Mouse (Mus musculus) lung, postnatal 0 days (tissue): Measurements from ENCODE around the gene Adgrg3. TPM values are rescaled to one million over a fixed set of nuclear protein-coding genes. Genes with fewer than 3 reads are reported as not detected.

Experiments
- ATAC-seq: fragments of 200-750 bp; cut with Nextera tagmentation; 2 replicates; pipeline ENCODE4 v1.8.0; 2017; ENCODE audit warnings: moderate library complexity
- DNase-seq: peaks from one replicate; pipeline ENCODE4 v3.0.0-alpha.2; 2016; ENCODE audit warnings: low spot score
- H3K27ac ChIP-seq: fragments of 300-500 bp; sonication (generic); 2 replicates; pipeline ENCODE4 v1.5.1; 2014; ENCODE audit warnings: antibody characterized with exemption, mild to moderate bottlenecking, low read length, mixed read lengths
- H3K27me3 ChIP-seq: fragments of 300-500 bp; sonication (generic); replicated peaks from 2 replicates; pipeline ENCODE4 v1.6.1; 2014; ENCODE audit warnings: low read length, mixed read lengths; ENCODE audit not compliant: insufficient read depth
- H3K36me3 ChIP-seq: fragments of 300-500 bp; sonication (generic); 2 replicates; pipeline ENCODE4 v1.6.1; 2014; ENCODE audit warnings: low read length, mixed read lengths; ENCODE audit not compliant: insufficient read depth
- H3K4me1 ChIP-seq: fragments of 300-500 bp; sonication (generic); 2 replicates; pipeline ENCODE4 v1.6.1; 2014; ENCODE audit warnings: antibody characterized with exemption, low read depth, low read length, mixed read lengths; ENCODE audit not compliant: insufficient read depth
- H3K4me2 ChIP-seq: fragments of 300-500 bp; sonication (generic); replicated peaks from 2 replicates; pipeline ENCODE4 v1.6.1; 2014; ENCODE audit warnings: low read depth, mild to moderate bottlenecking, low read length, moderate library complexity, mixed read lengths
- H3K4me3 ChIP-seq: fragments of 300-500 bp; sonication (generic); 2 replicates; pipeline ENCODE4 v1.5.1; 2014; ENCODE audit warnings: low read depth, low read length
- H3K9ac ChIP-seq: fragments of 300-500 bp; sonication (generic); replicated peaks from 2 replicates; pipeline ENCODE4 v1.6.1; 2014; ENCODE audit warnings: low read depth, mild to moderate bottlenecking
- H3K9me3 ChIP-seq: fragments of 300-500 bp; sonication (generic); 2 replicates; pipeline ENCODE4 v1.6.1; 2016; ENCODE audit warnings: low read length, mixed read lengths
- CTCF ChIP-seq: IDR thresholded peaks from 2 replicates; pipeline ENCODE4 v1.5.1; 2016; ENCODE audit warnings: antibody characterized with exemption, mild to moderate bottlenecking
- EP300 ChIP-seq: IDR thresholded peaks from 2 replicates; pipeline ENCODE4 v1.6.1; 2016; ENCODE audit warnings: antibody characterized with exemption, mild to moderate bottlenecking, control low read depth
- WGBS: fragments of 180-500 bp; shearing (Covaris S2); extraction: QIAGEN DNeasy Blood & Tissue Kit; methylation state at CpG from one replicate; pipeline ENCODE4 v1.1.7; 2014; 5-methylcytosine and 5-hydroxymethylcytosine counted together
- polyA plus RNA-seq: library from polyadenylated mRNA; unstranded; fragments of >200 nt; fragmentation: Nextera tagmentation; extraction: Ambion mirVana; gene quantifications from 2 replicates; pipeline ENCODE4 v1.2.1, GENCODE M21; 2015

Adgrg3 gene
- polyA plus RNA-seq, 1 experiment from 2014 or later: 5.3 TPM

DNA sequence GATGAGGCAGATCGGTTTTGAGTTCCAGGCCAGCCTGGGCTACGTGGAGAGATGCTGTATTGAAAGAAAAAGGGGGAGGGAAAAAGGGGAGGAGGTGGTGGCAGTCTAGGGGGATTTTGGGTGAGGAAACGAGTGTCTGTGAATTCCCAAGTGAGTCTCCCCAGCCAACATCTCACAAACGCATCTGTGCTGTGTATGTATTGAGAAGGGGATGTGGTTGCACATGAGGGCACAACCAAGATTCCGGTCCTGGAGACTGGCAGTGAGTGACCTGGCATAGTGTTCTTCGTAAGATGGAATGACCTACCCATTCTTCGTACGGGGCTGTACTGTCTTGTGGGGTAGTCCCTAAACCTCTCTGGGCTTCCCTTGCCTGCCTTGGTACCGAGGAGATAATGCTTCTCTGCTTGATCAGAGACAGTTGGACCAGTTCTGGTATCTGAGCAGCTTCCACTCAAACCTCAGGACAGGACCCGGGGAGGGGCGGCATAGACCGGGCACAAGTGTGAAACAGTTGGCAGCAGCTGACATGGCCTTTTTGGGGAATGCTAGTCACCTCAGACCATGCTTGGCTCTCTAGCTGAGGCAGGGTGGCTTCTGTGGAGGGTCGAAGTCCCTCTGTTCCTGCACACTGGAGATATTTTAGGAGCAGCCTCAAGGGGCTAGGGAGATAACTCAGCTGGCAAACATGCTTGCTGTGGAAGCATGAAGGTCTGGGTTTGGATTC is 38.7 kb upstream of the Adgrg3 start:
- H3K27ac ChIP-seq: no peak overlapping the region
- DNase-seq (no peak), ATAC-seq (no peak)
- H3K4me2 ChIP-seq: peak overlapping the region; percentile 50
- no peak overlapping the region for H3K9ac ChIP-seq
- H3K36me3 ChIP-seq: no peaks in the 10 kb centered on the region
- peaks cover 5% of the 10 kb centered on the region; the same call in 1 of the 2 replicates for H3K4me1 ChIP-seq
- WGBS: 57% methylated on average over 13 of the region's 13 CpGs
- H3K9me3 ChIP-seq: no peaks in the 10 kb centered on the region
- no peaks in the 10 kb centered on the region for H3K27me3 ChIP-seq
- peak overlapping the region; percentile 28; the same call in 1 of the 2 replicates for H3K4me3 ChIP-seq
- TF ChIP-seq EP300 (no peak), CTCF (no peak)

DNA sequence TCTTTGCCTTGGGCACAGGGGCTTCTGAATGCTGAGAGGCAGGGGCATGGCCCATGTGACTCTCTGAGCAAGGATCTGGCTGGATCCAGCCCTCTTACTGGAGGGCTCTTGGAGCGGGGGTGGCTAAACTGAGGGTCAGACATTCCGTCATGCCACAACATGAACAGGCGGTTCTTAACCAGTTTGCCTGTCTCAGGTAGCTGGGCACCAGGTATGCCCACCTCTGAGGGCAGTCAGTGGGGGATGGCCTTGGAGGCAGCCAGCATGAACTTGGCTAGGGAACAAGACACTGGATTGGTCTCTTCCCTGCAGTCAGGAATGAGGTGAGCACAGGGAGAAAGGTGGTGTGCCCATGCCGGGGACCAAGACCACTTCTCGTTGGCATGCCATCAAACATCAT is 37.3 kb upstream of the Adgrg3 start:
- DNase-seq (no peak), ATAC-seq (no peak)
- TF ChIP-seq EP300: no peak
- no peak for TF ChIP-seq CTCF
- Histone ChIP-seq H3K36me3 (no peaks in the 10 kb centered on the region), H3K4me1 (peaks cover 7% of the 10 kb centered on the region; the same call in 1 of the 2 replicates), H3K9me3 (no peaks in the 10 kb centered on the region), H3K4me2 (no peak overlapping the region), H3K9ac (no peak overlapping the region), H3K27me3 (no peaks in the 10 kb centered on the region), H3K27ac (no peak overlapping the region), H3K4me3 (no peak overlapping the region)
- 57% methylated on average over 5 of the region's 5 CpGs for WGBS

DNA sequence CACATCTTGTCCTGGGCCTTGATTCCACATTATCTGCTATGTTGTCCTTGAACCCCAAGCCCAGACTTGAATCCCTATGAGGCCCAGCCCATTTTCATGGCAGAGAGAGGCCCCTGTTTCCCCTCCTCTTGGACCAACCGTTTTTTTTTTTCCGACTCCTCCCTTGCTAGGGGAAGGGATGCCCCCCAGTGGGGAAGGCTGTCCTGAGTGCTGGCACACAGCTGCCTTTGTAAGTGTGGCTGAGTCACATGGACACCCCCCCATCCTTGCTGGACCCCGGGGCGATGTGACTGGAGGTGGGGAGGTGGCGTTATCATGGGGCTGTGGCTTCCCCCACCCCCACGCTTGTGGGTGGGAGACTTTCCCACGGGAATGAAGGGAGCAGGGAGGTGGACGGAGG is 36.5 kb upstream of the Adgrg3 start:
- Histone ChIP-seq H3K4me1 (peaks cover 7% of the 10 kb centered on the region; the same call in 1 of the 2 replicates), H3K9me3 (no peaks in the 10 kb centered on the region), H3K4me2 (no peak overlapping the region), H3K9ac (no peak overlapping the region), H3K27ac (no peak overlapping the region), H3K4me3 (no peak overlapping the region), H3K27me3 (no peaks in the 10 kb centered on the region), H3K36me3 (no peaks in the 10 kb centered on the region)
- DNase-seq (no peak), ATAC-seq (no peak)
- TF ChIP-seq EP300 (no peak), CTCF (no peak)
- WGBS: 46% methylated on average over 8 of the region's 8 CpGs

- H3K4me2 ChIP-seq: no peak overlapping the region
These were observed 35.6 kb upstream of the Adgrg3 start for GRCm38 (mm10) chr8:94981848-94982247.

GRCm38 (mm10) chr8:94983146-94983545 is 34.3 kb upstream of the Adgrg3 start:
- H3K36me3 ChIP-seq: no peaks in the 10 kb centered on the region
- no peaks in the 10 kb centered on the region for H3K27me3 ChIP-seq
- WGBS: 11% methylated on average over 5 of the region's 5 CpGs
- ATAC-seq (peak; percentile 2; the same call in 1 of the 2 replicates), DNase-seq (no peak)
- no peak overlapping the region for H3K4me3 ChIP-seq
- no peak for TF ChIP-seq EP300
- no peak for TF ChIP-seq CTCF
- H3K4me2 ChIP-seq: no peak overlapping the region
- no peaks in the 10 kb centered on the region for H3K9me3 ChIP-seq
- no peak overlapping the region for H3K27ac ChIP-seq
- H3K4me1 ChIP-seq: peaks cover 7% of the 10 kb centered on the region; the same call in 1 of the 2 replicates
- H3K9ac ChIP-seq: no peak overlapping the region

More at GRCm38 (mm10) chr8:94981848-94982247, 35.6 kb upstream of the Adgrg3 start:
- no peak overlapping the region for H3K27ac ChIP-seq
- ATAC-seq (no peak), DNase-seq (no peak)
- H3K9me3 ChIP-seq: no peaks in the 10 kb centered on the region
- peaks cover 7% of the 10 kb centered on the region; the same call in 1 of the 2 replicates for H3K4me1 ChIP-seq
- 61% methylated on average over 7 of the region's 7 CpGs for WGBS
- TF ChIP-seq EP300: no peak
- H3K9ac ChIP-seq: no peak overlapping the region
- no peaks in the 10 kb centered on the region for H3K36me3 ChIP-seq
- H3K4me3 ChIP-seq: no peak overlapping the region
- no peaks in the 10 kb centered on the region for H3K27me3 ChIP-seq

DNA sequence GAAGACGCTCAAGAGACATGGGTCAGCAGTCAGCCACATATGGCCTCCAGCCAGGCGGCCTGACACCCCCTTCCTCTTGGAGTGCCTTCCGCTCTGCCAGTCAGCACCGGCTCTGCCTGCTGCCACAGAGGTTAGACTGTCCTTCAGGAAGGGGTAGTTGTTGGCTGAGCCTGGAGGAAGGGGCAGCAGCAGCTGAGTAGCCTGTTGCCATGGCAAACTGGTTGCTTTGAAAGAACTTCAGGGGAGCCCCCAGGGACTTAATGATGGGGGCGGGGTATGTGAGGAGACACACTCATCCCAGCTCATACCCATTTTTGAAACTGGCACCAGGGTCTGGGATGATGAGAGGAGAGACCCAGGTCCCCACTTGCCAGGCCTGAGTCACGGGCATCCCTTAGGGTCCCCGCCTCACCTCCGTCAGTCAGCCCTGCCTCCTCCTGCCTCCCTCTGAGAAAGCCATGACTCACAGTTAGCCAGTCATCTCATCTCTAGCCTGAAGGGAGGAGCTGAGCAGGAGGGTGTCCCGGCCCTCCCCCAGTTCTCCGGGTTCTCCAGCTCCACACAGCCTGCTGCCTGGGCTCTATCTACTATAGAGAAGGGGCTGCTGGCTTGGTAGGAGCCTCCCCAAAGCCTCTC is 33.5 kb upstream of the Adgrg3 start:
- H3K4me2 ChIP-seq: 0 out of 2 replicates have a peak overlapping the region, but pooled peaks have one; percentile 20
- TF ChIP-seq CTCF: no peak
- TF ChIP-seq EP300: no peak
- H3K36me3 ChIP-seq: no peaks in the 10 kb centered on the region
- DNase-seq: peak; percentile 88
- H3K27me3 ChIP-seq: no peaks in the 10 kb centered on the region
- H3K9me3 ChIP-seq: no peaks in the 10 kb centered on the region
- H3K9ac ChIP-seq: no peak overlapping the region
- WGBS: 18% methylated on average over 10 of the region's 10 CpGs
- peak; percentile 87 for ATAC-seq
- H3K4me3 ChIP-seq: no peak overlapping the region
- H3K27ac ChIP-seq: peak overlapping the region; percentile 65
- H3K4me1 ChIP-seq: peaks cover 7% of the 10 kb centered on the region; the same call in 1 of the 2 replicates
